Mouse (Mus musculus) liver, postnatal 0 days (tissue): ENCODE data around the gene Msantd3.

Experiments
- CTCF ChIP-seq: sonication (generic); IDR thresholded peaks from 2 replicates; pipeline ENCODE4 v1.5.1; 2016; ENCODE audit warnings: antibody characterized with exemption, low read depth
- EP300 ChIP-seq: IDR thresholded peaks from 2 replicates; pipeline ENCODE4 v1.6.1; 2016; ENCODE audit warnings: antibody characterized with exemption, low read depth, mild to moderate bottlenecking

GRCm38 (mm10) chr4:48592328-48592727 is 52.6 kb downstream of the Msantd3 start:
- TF ChIP-seq CTCF (no peak), EP300 (no peak)
